Comparison of ENCODE assay signal across 9 mouse cellular contexts in the genomic region with DNA sequence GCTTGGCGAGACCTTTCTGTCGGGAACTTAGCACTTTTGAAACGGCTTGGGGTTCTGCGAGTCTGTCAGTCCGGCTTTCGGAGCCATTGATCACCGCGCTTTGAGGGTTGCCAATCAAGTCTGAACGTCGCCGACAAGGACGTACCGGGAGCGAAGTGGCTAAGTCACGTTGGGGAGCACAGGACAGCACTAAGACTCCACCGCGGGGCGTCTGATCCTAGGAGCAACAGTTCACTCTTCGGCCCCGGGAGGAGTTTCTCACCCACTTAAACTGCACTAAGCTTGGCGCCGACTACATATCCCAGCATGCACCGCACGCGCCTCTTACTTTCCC. TPM values are rescaled to one million over a fixed set of nuclear protein-coding genes. Genes with fewer than 3 reads are reported as not detected.
DNase-seq lines count a peak whose midpoint lies in the region; ATAC-seq and TF ChIP-seq lines count a peak whose summit lies in the region.
"Had no signal": no experiment of that assay in that cellular context is flagged by ENCODE, and none has a peak within 500 bp of the region (broad histone marks: within the 10 kb centered on the region; RNA-seq: fewer than 3 reads in every experiment).

No protein-coding gene starts in this region.

- peaks cover 15% of the 10 kb centered on the region for H3K36me3 ChIP-seq in heart, embryonic 15.5 days
- H3K36me3 ChIP-seq in G1E (replicated peaks) = peaks cover 55% of the 10 kb centered on the region
- peaks cover 40% of the 10 kb centered on the region for H3K36me3 ChIP-seq in hindbrain, embryonic 10.5 days
- H3K36me3 ChIP-seq in midbrain, embryonic 10.5 days = peaks cover 34% of the 10 kb centered on the region

- no peaks in the 10 kb centered on the region for H3K27me3 ChIP-seq in heart, embryonic 15.5 days
- no peaks in the 10 kb centered on the region; the same call in 1 of the 2 replicates for H3K27me3 ChIP-seq in G1E (ENCODE audit: insufficient read depth, low read length)
- H3K27me3 ChIP-seq in hindbrain, embryonic 10.5 days (ENCODE audit: insufficient read depth, poor library complexity, severe bottlenecking) = no peaks in the 10 kb centered on the region
- H3K27me3 ChIP-seq in midbrain, embryonic 10.5 days (ENCODE audit: low read depth, poor library complexity, severe bottlenecking) = no peaks in the 10 kb centered on the region

- H3K9me3 ChIP-seq in heart, embryonic 15.5 days (replicated peaks) = no peaks in the 10 kb centered on the region
- H3K9me3 ChIP-seq in G1E (replicated peaks) = no peaks in the 10 kb centered on the region
- no peaks in the 10 kb centered on the region for H3K9me3 ChIP-seq in hindbrain, embryonic 10.5 days
- no peaks in the 10 kb centered on the region for H3K9me3 ChIP-seq in midbrain, embryonic 10.5 days (replicated peaks)

- peak overlapping the region; percentile 89 for H3K9ac ChIP-seq in heart, embryonic 15.5 days

- no peak; the same call in 1 of the 2 replicates for ATAC-seq in heart, embryonic 15.5 days (replicated peaks; ENCODE audit: insufficient number of reproducible peaks, insufficient read depth, low FRiP score, low read depth)
- no peak for ATAC-seq in G1E (ENCODE audit: extremely low read depth, insufficient number of reproducible peaks, low FRiP score, poor library complexity, severe bottlenecking)

- no peak for DNase-seq in heart, adult 11 months
- no peak for DNase-seq in G1E (ENCODE audit: low spot score)
- DNase-seq in hindbrain, embryonic 10.5 days (ENCODE audit: low spot score) = no peak
- DNase-seq in midbrain, embryonic 10.5 days (ENCODE audit: low spot score) = no peak
- DNase-seq in urinary bladder, postnatal 4 days (ENCODE audit: low spot score in 2 of 2) = no peak
- DNase-seq in embryo, embryonic 10.5 days (ENCODE audit: low spot score) = no peak
- no peak for DNase-seq in spleen, postnatal 10 days (ENCODE audit: low spot score in 2 of 2)

- peak overlapping the region; percentile 85 for H3K4me3 ChIP-seq in heart, embryonic 15.5 days
- peak overlapping the region; percentile 85 for H3K4me3 ChIP-seq in G1E (ENCODE audit: low read depth, low read length)
- peak overlapping the region; percentile 69 for H3K4me3 ChIP-seq in hindbrain, embryonic 10.5 days
- peak overlapping the region; percentile 70 for H3K4me3 ChIP-seq in midbrain, embryonic 10.5 days

- H3K27ac ChIP-seq in heart, embryonic 15.5 days = peak overlapping the region; percentile 99
- H3K27ac ChIP-seq in hindbrain, embryonic 10.5 days = peak overlapping the region; percentile 97
- peak overlapping the region; percentile 97 for H3K27ac ChIP-seq in midbrain, embryonic 10.5 days (replicated peaks)

- WGBS in heart, embryonic 15.5 days = under 1% methylated on average over 25 of the region's 25 CpGs
- under 1% methylated on average over 25 of the region's 25 CpGs for WGBS in hindbrain, embryonic 10.5 days
- WGBS in midbrain, embryonic 10.5 days = under 1% methylated on average over 25 of the region's 25 CpGs

- H3K4me2 ChIP-seq in heart, embryonic 15.5 days = peak overlapping the region; percentile 80

- TF ChIP-seq CTCF in G1E (IDR thresholded peaks at IDR 0.05; ENCODE audit: low read depth, low read length) = no peak

- H3K4me1 ChIP-seq in heart, embryonic 15.5 days (replicated peaks) = peaks cover 20% of the 10 kb centered on the region
- peaks cover 44% of the 10 kb centered on the region for H3K4me1 ChIP-seq in G1E (ENCODE audit: insufficient read depth, low read depth, low read length)
- peaks cover 33% of the 10 kb centered on the region for H3K4me1 ChIP-seq in hindbrain, embryonic 10.5 days (replicated peaks)
- peaks cover 40% of the 10 kb centered on the region for H3K4me1 ChIP-seq in midbrain, embryonic 10.5 days

RNA-seq across cellular contexts. Expression of a gene that starts 0.3 kb away (rescaled TPM):
- polyA plus RNA-seq in heart, embryonic 15.5 days (2015; fragmentation: Nextera tagmentation; extraction: Ambion mirVana) = 5.8 and 6.1 TPM in 2 replicates
- total RNA-seq in G1E (2014; fragmentation: Nextera tagmentation) (3.8 and 5.5 TPM in 2 replicates), G1E (2017) (5.5 and 6.1 TPM in 2 replicates)
- 0.72 and 0.73 TPM in 2 replicates for polyA plus RNA-seq in G1E (2012)
- polyA plus RNA-seq in hindbrain, embryonic 10.5 days (2016; fragmentation: Nextera tagmentation; extraction: Ambion mirVana) = 10.2 and 13.5 TPM in 2 replicates
- polyA plus RNA-seq in midbrain, embryonic 10.5 days (2016; fragmentation: Nextera tagmentation; extraction: Ambion mirVana) = 10.3 and 11.7 TPM in 2 replicates

RNA-seq across cellular contexts. Expression of a gene that starts 0.4 kb away (rescaled TPM):
- 11.5 and 14.9 TPM in 2 replicates for polyA plus RNA-seq in heart, embryonic 15.5 days (2015; fragmentation: Nextera tagmentation; extraction: Ambion mirVana)
- total RNA-seq in G1E (2014; fragmentation: Nextera tagmentation) = 10.2 and 12.0 TPM in 2 replicates
- 5.6 and 7.6 TPM in 2 replicates for total RNA-seq in G1E (2017)
- 22.8 and 23.8 TPM in 2 replicates for polyA plus RNA-seq in G1E (2012)
- polyA plus RNA-seq in hindbrain, embryonic 10.5 days (2016; fragmentation: Nextera tagmentation; extraction: Ambion mirVana) = 16.7 and 19.6 TPM in 2 replicates
- 15.4 and 16.7 TPM in 2 replicates for polyA plus RNA-seq in midbrain, embryonic 10.5 days (2016; fragmentation: Nextera tagmentation; extraction: Ambion mirVana)

RNA-seq across cellular contexts. Expression of a gene that starts 9.1 kb away (rescaled TPM):
- polyA plus RNA-seq in heart, embryonic 15.5 days (2015; fragmentation: Nextera tagmentation; extraction: Ambion mirVana) = 160 and 174 TPM in 2 replicates
- total RNA-seq in G1E (2014; fragmentation: Nextera tagmentation) (0.34 TPM in 1 of 2 replicates, not detected in the other), G1E (2017) (0.11 TPM in 1 of 2 replicates, not detected in the other)
- polyA plus RNA-seq in G1E (2012) = 0.05 TPM in 1 of 2 replicates, not detected in the other
- 37.9 and 50.9 TPM in 2 replicates for polyA plus RNA-seq in hindbrain, embryonic 10.5 days (2016; fragmentation: Nextera tagmentation; extraction: Ambion mirVana)
- polyA plus RNA-seq in midbrain, embryonic 10.5 days (2016; fragmentation: Nextera tagmentation; extraction: Ambion mirVana) = 40.9 and 45.3 TPM in 2 replicates

RNA-seq across cellular contexts. Expression of a gene that starts 27.9 kb away (rescaled TPM):
- not detected in 2 replicates for polyA plus RNA-seq in heart, embryonic 15.5 days (2015; fragmentation: Nextera tagmentation; extraction: Ambion mirVana)
- total RNA-seq in G1E (2014; fragmentation: Nextera tagmentation) = not detected in 2 replicates
- total RNA-seq in G1E (2017) = 0.55 TPM in 1 of 2 replicates, not detected in the other
- 0.05 TPM in 1 of 2 replicates, not detected in the other for polyA plus RNA-seq in G1E (2012)
- 0.29 TPM in 1 of 2 replicates, not detected in the other for polyA plus RNA-seq in hindbrain, embryonic 10.5 days (2016; fragmentation: Nextera tagmentation; extraction: Ambion mirVana)
- 0.28 and 0.50 TPM in 2 replicates for polyA plus RNA-seq in midbrain, embryonic 10.5 days (2016; fragmentation: Nextera tagmentation; extraction: Ambion mirVana)
- total RNA-seq: neutrophil, adult 5-6 weeks had no signal

RNA-seq across cellular contexts. Expression of a gene that starts 31.4 kb away (rescaled TPM):
- polyA plus RNA-seq in heart, embryonic 15.5 days (2015; fragmentation: Nextera tagmentation; extraction: Ambion mirVana) = 718 and 1,101 TPM in 2 replicates
- total RNA-seq in G1E (2014; fragmentation: Nextera tagmentation) (not detected in 2 replicates), G1E (2017) (0.27 TPM in 1 of 2 replicates, not detected in the other)
- 0.13 and 0.21 TPM in 2 replicates for polyA plus RNA-seq in G1E (2012)
- 0.25 TPM in 1 of 2 replicates, not detected in the other for polyA plus RNA-seq in hindbrain, embryonic 10.5 days (2016; fragmentation: Nextera tagmentation; extraction: Ambion mirVana)
- not detected in 2 replicates for polyA plus RNA-seq in midbrain, embryonic 10.5 days (2016; fragmentation: Nextera tagmentation; extraction: Ambion mirVana)
- total RNA-seq: neutrophil, adult 5-6 weeks had no signal

Comparison
In these comparisons a context has a peak if more than half of its experiments do, and no peak if none do; other contexts are left out.
1. RNA of a gene that starts 9.1 kb away (polyA plus RNA-seq): 160 to 174 TPM in heart, embryonic 15.5 days, 37.9 to 50.9 TPM in hindbrain, embryonic 10.5 days and 40.9 to 45.3 TPM in midbrain, embryonic 10.5 days; 0.05 TPM in G1E; every median in the first group is over 10 times any median in the second.
2. Peak in every context shown above with its lines, with median percentiles within 50 percentile points of each other: H3K27ac ChIP-seq and H3K4me3 ChIP-seq.